10 mouse cellular contexts compared by ENCODE assay signal in genomic region chr9:119768585-119768984, GRCm38 (mm10). TPM values are rescaled to one million over a fixed set of nuclear protein-coding genes. Genes with fewer than 3 reads are reported as not detected.
A peak's percentile ranks its signal among the peaks of the same experiment; 100 is the strongest.
DNase-seq lines count a peak whose midpoint lies in the region; ATAC-seq and TF ChIP-seq lines count a peak whose summit lies in the region.
"Had no signal": no experiment of that assay in that cellular context is flagged by ENCODE, and none has a peak within 500 bp of the region (broad histone marks: within the 10 kb centered on the region; RNA-seq: fewer than 3 reads in every experiment).

No protein-coding gene starts in this region.

- H3K27me3 ChIP-seq in kidney, embryonic 16.5 days (ENCODE audit: insufficient read depth, low read length), result no peaks in the 10 kb centered on the region
- H3K27me3 ChIP-seq in Patski, result peaks cover 13% of the 10 kb centered on the region
- no peaks in the 10 kb centered on the region for H3K27me3 ChIP-seq in embryonic facial prominence, embryonic 11.5 days (ENCODE audit: control insufficient read depth, insufficient read depth, low read length)
- H3K27me3 ChIP-seq: lung, embryonic 15.5 days had no signal

- 55% methylated on average over 7 of the region's 7 CpGs for WGBS in kidney, embryonic 16.5 days
- WGBS in embryonic facial prominence, embryonic 11.5 days, result 43% methylated on average over 7 of the region's 7 CpGs

- peak; percentile 3 to 45 for DNase-seq in kidney, adult 8-10 months
- DNase-seq in CD8-positive naive resting alpha-beta T cell, adult 2 months (ENCODE audit: low read depth in 2 of 2, low spot score in 2 of 2), result peak; percentile 8 to 40
- DNase-seq in Patski (ENCODE audit: low read depth, low spot score), result no peak
- peak; percentile 52 for DNase-seq in embryonic facial prominence, embryonic 11.5 days (ENCODE audit: low spot score)
- DNase-seq in mesoderm, embryonic 11.5 days (ENCODE audit: low read depth, low spot score), result peak; percentile 30

- H3K36me3 ChIP-seq in kidney, embryonic 16.5 days (ENCODE audit: insufficient read depth, low read length), result no peaks in the 10 kb centered on the region
- no peaks in the 10 kb centered on the region for H3K36me3 ChIP-seq in embryonic facial prominence, embryonic 11.5 days (replicated peaks; ENCODE audit: control insufficient read depth, insufficient read depth, low read depth, low read length)
- H3K36me3 ChIP-seq: lung, embryonic 15.5 days had no signal

- H3K4me3 ChIP-seq in kidney, embryonic 16.5 days (ENCODE audit: low read length), result no peak overlapping the region
- H3K4me3 ChIP-seq in embryonic facial prominence, embryonic 11.5 days (ENCODE audit: low read depth, low read length), result no peak overlapping the region
- H3K4me3 ChIP-seq: lung, embryonic 15.5 days had no signal

- H3K4me2 ChIP-seq in kidney, embryonic 16.5 days (replicated peaks; ENCODE audit: low read depth, low read length), result no peak overlapping the region
- H3K4me2 ChIP-seq in embryonic facial prominence, embryonic 11.5 days (ENCODE audit: low read depth, low read length), result no peak overlapping the region
- H3K4me2 ChIP-seq: lung, embryonic 15.5 days had no signal

- no peak overlapping the region for H3K9ac ChIP-seq in kidney, embryonic 16.5 days (replicated peaks; ENCODE audit: low read length)
- no peak overlapping the region for H3K9ac ChIP-seq in embryonic facial prominence, embryonic 11.5 days (replicated peaks; ENCODE audit: low read length)
- H3K9ac ChIP-seq: lung, embryonic 15.5 days had no signal

- no peak for ATAC-seq in kidney, embryonic 16.5 days (ENCODE audit: low FRiP score, low TSS enrichment)
- ATAC-seq in Patski, result no peak
- ATAC-seq in embryonic facial prominence, embryonic 11.5 days (replicated peaks; ENCODE audit: insufficient number of reproducible peaks, low FRiP score, low TSS enrichment, low read depth), result no peak
- no peak for ATAC-seq in erythroblast, adult 5-6 weeks (replicated peaks; ENCODE audit: low FRiP score, poor library complexity, severe bottlenecking)

- POLR2A ChIA-PET in Patski (lab: Charles Lee), result no interaction called here

- H3K9me3 ChIP-seq in kidney, embryonic 16.5 days (ENCODE audit: low read length), result no peaks in the 10 kb centered on the region
- no peaks in the 10 kb centered on the region for H3K9me3 ChIP-seq in embryonic facial prominence, embryonic 11.5 days (replicated peaks; ENCODE audit: control insufficient read depth, low read length)
- H3K9me3 ChIP-seq: lung, embryonic 15.5 days had no signal

- CTCF ChIA-PET in Patski (lab: Charles Lee), result interaction anchor here (2.9 kb wide), 1 partner anchor 65 kb away, joined by 6 read pairs; no protein-coding TSS in a partner anchor

- no peaks in the 10 kb centered on the region for H3K4me1 ChIP-seq in kidney, embryonic 16.5 days (ENCODE audit: insufficient read depth, low read length)
- no peaks in the 10 kb centered on the region for H3K4me1 ChIP-seq in embryonic facial prominence, embryonic 11.5 days (ENCODE audit: control insufficient read depth, insufficient read depth, low read length)
- H3K4me1 ChIP-seq: lung, embryonic 15.5 days had no signal

- H3K27ac ChIP-seq in kidney, embryonic 16.5 days (ENCODE audit: low read length), result no peak overlapping the region
- H3K27ac ChIP-seq in embryonic facial prominence, embryonic 11.5 days (replicated peaks; ENCODE audit: low read depth, low read length), result no peak overlapping the region
- H3K27ac ChIP-seq: lung, embryonic 15.5 days had no signal

- in situ Hi-C loops in Patski (cut with MboI; ENCODE audit: low pct_unique_long_range_greater_than_20kb), result no loop called here

- peak; percentile 73 for TF ChIP-seq CTCF in Patski (IDR thresholded peaks at IDR 0.05)

RNA-seq across cellular contexts. Expression of gene Scn10a, which starts 49.5 kb away (rescaled TPM):
- 0.02 TPM in 1 of 2 replicates, not detected in the other for polyA plus RNA-seq in kidney, embryonic 16.5 days (2015; fragmentation: Nextera tagmentation; extraction: Ambion mirVana)
- 0.08 TPM for polyA plus RNA-seq in Patski (2021)
- polyA plus RNA-seq in embryonic facial prominence, embryonic 11.5 days (2014; fragmentation: Nextera tagmentation; extraction: Ambion mirVana), result 0.53 and 0.85 TPM in 2 replicates
- not detected in 2 replicates for total RNA-seq in erythroblast, adult 5-6 weeks (2015; ENCODE audit: low replicate concordance)
- not detected in 2 replicates for total RNA-seq in erythroblast, adult 5-6 weeks (2017; ENCODE audit: low replicate concordance)
- polyA plus RNA-seq: stomach, embryonic 16.5 days had no signal

RNA-seq across cellular contexts. Expression of gene Scn11a, which starts 56.7 kb away (rescaled TPM):
- 0.05 and 0.09 TPM in 2 replicates for polyA plus RNA-seq in kidney, embryonic 16.5 days (2015; fragmentation: Nextera tagmentation; extraction: Ambion mirVana)
- polyA plus RNA-seq in Patski (2021), result not detected
- polyA plus RNA-seq in embryonic facial prominence, embryonic 11.5 days (2014; fragmentation: Nextera tagmentation; extraction: Ambion mirVana), result 0.11 and 0.14 TPM in 2 replicates
- not detected in 2 replicates for total RNA-seq in erythroblast, adult 5-6 weeks (2015; ENCODE audit: low replicate concordance)
- total RNA-seq in erythroblast, adult 5-6 weeks (2017; ENCODE audit: low replicate concordance), result not detected in 2 replicates
- polyA plus RNA-seq: gonadal fat pad, adult 2 months; lung, embryonic 15.5 days had no signal
